Mouse (Mus musculus): ENCODE data around the gene Ndufb6.

DNA sequence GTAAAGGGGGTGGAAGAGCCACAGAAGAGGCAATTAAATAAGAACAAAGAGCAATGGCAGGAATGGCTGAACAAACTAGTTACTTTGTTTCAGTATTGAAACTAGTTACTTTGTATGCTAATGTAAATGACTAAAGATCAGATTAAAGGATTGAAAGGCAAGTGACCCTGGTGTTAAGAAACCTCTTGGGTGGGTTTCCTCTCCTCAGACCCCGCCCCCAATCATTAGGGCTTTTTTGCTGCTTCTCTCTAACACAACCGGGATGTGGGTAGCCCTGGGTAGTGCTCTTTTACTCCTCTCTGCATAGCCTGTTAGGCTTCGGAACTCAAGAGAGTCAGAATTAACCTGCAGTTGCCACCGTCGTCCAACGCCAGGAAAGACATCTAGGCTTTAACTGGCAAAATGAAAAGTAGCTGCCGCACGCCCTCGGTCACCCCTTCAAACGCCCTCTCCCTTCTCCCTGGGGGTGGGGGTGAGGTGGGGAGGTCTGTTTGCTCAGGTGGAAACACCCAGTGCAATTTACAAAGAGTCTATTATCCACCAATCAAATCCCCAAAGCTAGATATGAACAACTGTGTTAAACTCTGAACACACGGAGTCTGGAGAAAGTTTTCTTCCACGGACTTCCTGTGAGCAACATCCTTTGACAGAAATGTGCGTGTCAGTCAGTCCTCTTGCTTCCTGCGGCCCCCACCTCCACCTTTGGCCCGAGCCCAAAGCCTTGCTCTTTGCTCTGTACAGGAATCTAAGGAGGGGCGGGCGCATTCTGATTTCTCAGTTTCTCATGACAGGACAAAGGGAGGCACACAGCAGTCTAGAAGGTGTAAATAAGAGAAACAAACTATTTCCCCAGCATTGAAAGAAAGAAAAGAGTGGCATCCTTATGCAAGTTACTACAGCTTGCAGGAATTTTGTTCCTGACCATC, 40.5 kb downstream of the Ndufb6 start:
- TF ChIP-seq EP300 (IDR thresholded peaks at IDR 0.05), result 0 out of 2 replicates have a peak, but pooled peaks have one; percentile 3
- no peak for TF ChIP-seq CTCF (IDR thresholded peaks at IDR 0.05)

All from lung, postnatal 0 days (tissue).